Mouse (Mus musculus): ENCODE data around the gene Cacng2. TPM values are rescaled to one million over a fixed set of nuclear protein-coding genes. Genes with fewer than 3 reads are reported as not detected.

Cacng2 gene
- polyA plus RNA-seq, 1 experiment from 2014 or later = not detected

GRCm38 (mm10) chr15:78133389-78133788, 13.6 kb upstream of the Cacng2 start:
- 43% methylated on average over 2 of the region's 2 CpGs for WGBS
- H3K36me3 ChIP-seq (ENCODE audit: insufficient read depth, low read length) = no peaks in the 10 kb centered on the region

GRCm38 (mm10) chr15:78119248-78119647, 580 bp downstream of the Cacng2 start:
- DNase-seq (ENCODE audit: low spot score) = no peak
- H3K4me3 ChIP-seq (ENCODE audit: low read depth, low read length) = no peak overlapping the region
- no peak for ATAC-seq
- no peak overlapping the region for H3K9ac ChIP-seq (replicated peaks; ENCODE audit: low read depth)
- H3K9me3 ChIP-seq (ENCODE audit: low read length) = no peaks in the 10 kb centered on the region
- TF ChIP-seq EP300 (IDR thresholded peaks at IDR 0.05) (no peak), CTCF (IDR thresholded peaks at IDR 0.05) (no peak)
- 10% methylated on average over 32 of the region's 39 CpGs for WGBS
- no peak overlapping the region for H3K27ac ChIP-seq (ENCODE audit: low read length)
- no peaks in the 10 kb centered on the region for H3K4me1 ChIP-seq (ENCODE audit: insufficient read depth, low read depth, low read length)
- H3K4me2 ChIP-seq (replicated peaks; ENCODE audit: low read depth, low read length) = no peak overlapping the region
- no peaks in the 10 kb centered on the region for H3K36me3 ChIP-seq (ENCODE audit: insufficient read depth, low read length)
- peaks cover 4% of the 10 kb centered on the region for H3K27me3 ChIP-seq (replicated peaks; ENCODE audit: insufficient read depth, low read length)

More at GRCm38 (mm10) chr15:78133389-78133788, 13.6 kb upstream of the Cacng2 start:
- Histone ChIP-seq H3K9ac (replicated peaks; ENCODE audit: low read depth) (no peak overlapping the region), H3K27ac (ENCODE audit: low read length) (no peak overlapping the region), H3K27me3 (replicated peaks; ENCODE audit: insufficient read depth, low read length) (no peaks in the 10 kb centered on the region), H3K4me2 (replicated peaks; ENCODE audit: low read depth, low read length) (no peak overlapping the region), H3K9me3 (ENCODE audit: low read length) (no peaks in the 10 kb centered on the region), H3K4me3 (ENCODE audit: low read depth, low read length) (no peak overlapping the region), H3K4me1 (ENCODE audit: insufficient read depth, low read depth, low read length) (no peaks in the 10 kb centered on the region)
- TF ChIP-seq CTCF (IDR thresholded peaks at IDR 0.05) (no peak), EP300 (IDR thresholded peaks at IDR 0.05) (no peak)
- no peak for DNase-seq (ENCODE audit: low spot score)
- ATAC-seq = no peak

GRCm38 (mm10) chr15:78118275-78118995, 1.4 kb downstream of the Cacng2 start:
- Histone ChIP-seq H3K27me3 (replicated peaks; ENCODE audit: insufficient read depth, low read length) (peaks cover 4% of the 10 kb centered on the region), H3K36me3 (ENCODE audit: insufficient read depth, low read length) (no peaks in the 10 kb centered on the region), H3K4me2 (replicated peaks; ENCODE audit: low read depth, low read length) (no peak overlapping the region), H3K9me3 (ENCODE audit: low read length) (no peaks in the 10 kb centered on the region), H3K9ac (replicated peaks; ENCODE audit: low read depth) (no peak overlapping the region), H3K4me3 (ENCODE audit: low read depth, low read length) (no peak overlapping the region), H3K4me1 (ENCODE audit: insufficient read depth, low read depth, low read length) (no peaks in the 10 kb centered on the region), H3K27ac (ENCODE audit: low read length) (no peak overlapping the region)
- ATAC-seq (no peak), DNase-seq (ENCODE audit: low spot score) (no peak)
- TF ChIP-seq EP300 (IDR thresholded peaks at IDR 0.05) = no peak
- 76% methylated on average over 15 of the region's 18 CpGs for WGBS

GRCm38 (mm10) chr15:78117731-78118130, 2.1 kb downstream of the Cacng2 start:
- no peak for ATAC-seq

GRCm38 (mm10) chr15:78116936-78117335, 2.9 kb downstream of the Cacng2 start:
- no peaks in the 10 kb centered on the region for H3K9me3 ChIP-seq (ENCODE audit: low read length)
- no peaks in the 10 kb centered on the region for H3K4me1 ChIP-seq (ENCODE audit: insufficient read depth, low read depth, low read length)
- no peak for TF ChIP-seq EP300 (IDR thresholded peaks at IDR 0.05)
- TF ChIP-seq CTCF (IDR thresholded peaks at IDR 0.05) = no peak
- no peak overlapping the region for H3K4me3 ChIP-seq (ENCODE audit: low read depth, low read length)
- H3K27me3 ChIP-seq (replicated peaks; ENCODE audit: insufficient read depth, low read length) = peaks cover 4% of the 10 kb centered on the region
- H3K36me3 ChIP-seq (ENCODE audit: insufficient read depth, low read length) = no peaks in the 10 kb centered on the region
- 82% methylated on average over 10 of the region's 10 CpGs for WGBS
- no peak for DNase-seq (ENCODE audit: low spot score)
- H3K4me2 ChIP-seq (replicated peaks; ENCODE audit: low read depth, low read length) = no peak overlapping the region
- H3K27ac ChIP-seq (ENCODE audit: low read length) = no peak overlapping the region
- no peak for ATAC-seq
- H3K9ac ChIP-seq (replicated peaks; ENCODE audit: low read depth) = no peak overlapping the region

More at GRCm38 (mm10) chr15:78117731-78118130, 2.1 kb downstream of the Cacng2 start:
- TF ChIP-seq EP300 (IDR thresholded peaks at IDR 0.05) = no peak
- no peak for TF ChIP-seq CTCF (IDR thresholded peaks at IDR 0.05)
- peaks cover 4% of the 10 kb centered on the region for H3K27me3 ChIP-seq (replicated peaks; ENCODE audit: insufficient read depth, low read length)
- DNase-seq (ENCODE audit: low spot score) = no peak
- 86% methylated on average over 16 of the region's 16 CpGs for WGBS
- no peak overlapping the region for H3K27ac ChIP-seq (ENCODE audit: low read length)
- no peaks in the 10 kb centered on the region for H3K9me3 ChIP-seq (ENCODE audit: low read length)
- no peaks in the 10 kb centered on the region for H3K4me1 ChIP-seq (ENCODE audit: insufficient read depth, low read depth, low read length)
- no peak overlapping the region for H3K4me2 ChIP-seq (replicated peaks; ENCODE audit: low read depth, low read length)
- H3K36me3 ChIP-seq (ENCODE audit: insufficient read depth, low read length) = no peaks in the 10 kb centered on the region
- no peak overlapping the region for H3K9ac ChIP-seq (replicated peaks; ENCODE audit: low read depth)
- no peak overlapping the region for H3K4me3 ChIP-seq (ENCODE audit: low read depth, low read length)

GRCm38 (mm10) chr15:78116244-78116643, 3.6 kb downstream of the Cacng2 start:
- Histone ChIP-seq H3K4me1 (ENCODE audit: insufficient read depth, low read depth, low read length) (no peaks in the 10 kb centered on the region), H3K9me3 (ENCODE audit: low read length) (no peaks in the 10 kb centered on the region), H3K27me3 (replicated peaks; ENCODE audit: insufficient read depth, low read length) (peaks cover 4% of the 10 kb centered on the region), H3K4me3 (ENCODE audit: low read depth, low read length) (no peak overlapping the region), H3K4me2 (replicated peaks; ENCODE audit: low read depth, low read length) (no peak overlapping the region), H3K36me3 (ENCODE audit: insufficient read depth, low read length) (no peaks in the 10 kb centered on the region), H3K9ac (replicated peaks; ENCODE audit: low read depth) (no peak overlapping the region), H3K27ac (ENCODE audit: low read length) (no peak overlapping the region)
- no peak for DNase-seq (ENCODE audit: low spot score)
- ATAC-seq = no peak
- 77% methylated on average over 10 of the region's 10 CpGs for WGBS
- no peak for TF ChIP-seq EP300 (IDR thresholded peaks at IDR 0.05)
- no peak for TF ChIP-seq CTCF (IDR thresholded peaks at IDR 0.05)
